Mouse (Mus musculus): ENCODE results near the gene Rps8.

The Rps8 gene

DNA sequence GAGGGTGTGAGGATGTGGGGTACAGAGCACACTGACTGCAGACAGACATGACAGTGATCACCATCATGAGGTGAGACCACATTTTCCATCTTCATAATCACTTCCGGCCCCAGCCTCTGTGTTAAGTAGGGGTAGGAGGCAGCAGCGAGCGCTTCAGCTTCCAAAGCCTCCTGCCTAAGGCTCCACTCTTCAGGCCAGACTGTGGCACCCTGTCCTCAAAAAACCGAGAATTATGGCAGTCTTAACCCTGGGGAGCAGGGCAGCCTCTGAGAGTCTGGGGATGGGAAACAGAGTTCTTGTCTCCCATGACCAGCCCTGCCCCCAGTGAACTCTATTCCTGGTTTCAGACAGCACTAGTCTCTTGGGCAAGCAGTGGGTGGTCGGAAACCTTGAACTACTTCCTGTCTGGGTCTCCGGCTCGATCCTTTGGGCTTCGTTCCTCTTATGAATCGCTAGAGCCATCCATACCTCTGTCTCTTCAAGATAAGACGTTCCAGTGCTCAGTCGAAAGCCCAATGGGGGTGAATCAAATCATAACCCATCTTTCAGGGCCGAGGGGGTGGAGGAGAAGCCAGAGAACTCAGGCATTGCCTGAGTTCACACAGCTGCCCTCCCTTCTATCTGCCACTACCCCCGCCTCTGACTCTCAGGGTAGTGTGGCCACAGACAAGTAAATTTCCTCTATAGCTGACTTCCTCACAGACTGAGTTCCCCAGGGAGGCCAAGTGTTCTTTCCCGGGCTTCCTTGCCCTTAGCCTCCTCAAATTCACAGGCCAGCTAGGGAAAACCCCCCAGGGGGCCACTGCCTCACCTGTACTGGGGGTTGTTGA is 31.3 kb downstream of the Rps8 start:
- DNase-seq, result no peak

DNA sequence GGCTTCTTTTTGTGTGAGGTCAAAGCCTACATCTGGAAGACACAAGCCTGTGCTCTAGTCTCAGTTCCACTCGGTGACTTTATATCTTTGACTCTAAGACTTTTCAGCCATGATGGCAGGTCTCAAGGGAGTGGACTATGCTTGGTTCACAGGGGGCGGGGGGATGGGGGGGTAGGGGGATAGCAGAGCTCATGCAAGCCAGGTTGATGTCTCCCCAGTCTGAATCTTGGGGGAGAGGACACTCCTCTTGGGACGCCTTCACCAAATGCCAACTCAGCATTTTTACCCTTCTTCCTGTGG is 31.9 kb downstream of the Rps8 start:
- DNase-seq, result no peak

DNA sequence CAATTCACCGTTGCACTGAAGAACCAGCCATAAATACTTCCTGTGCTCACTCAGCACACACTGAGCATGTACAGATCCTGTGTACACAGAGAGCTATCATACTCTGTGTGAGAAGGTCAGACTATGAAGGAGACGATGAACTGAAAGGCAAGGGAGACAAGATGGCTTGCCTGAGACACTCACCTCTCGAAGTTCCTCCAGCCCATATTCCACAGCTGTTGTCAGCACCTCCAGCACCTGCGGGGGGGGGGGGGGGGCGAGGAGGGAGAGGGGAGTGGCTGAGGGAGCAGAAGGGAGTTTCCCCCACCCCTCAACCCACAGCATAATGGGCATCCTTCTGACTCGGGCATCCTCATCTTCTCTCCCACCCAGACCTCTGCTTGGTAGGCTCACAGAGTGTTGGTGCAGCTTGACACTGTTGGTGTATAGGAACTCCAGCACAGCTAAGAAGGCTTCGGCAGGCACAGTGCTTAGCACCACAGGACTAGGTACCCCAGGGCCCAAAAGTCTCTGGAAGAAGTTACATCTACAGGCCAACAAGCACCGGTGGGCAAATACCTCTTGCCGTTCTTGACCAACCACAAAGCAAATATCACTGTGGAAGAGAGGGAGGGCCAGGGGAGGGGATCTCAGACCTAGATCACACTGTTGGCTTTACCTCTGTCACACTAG is 32.4 kb downstream of the Rps8 start:
- no peak for DNase-seq

DNA sequence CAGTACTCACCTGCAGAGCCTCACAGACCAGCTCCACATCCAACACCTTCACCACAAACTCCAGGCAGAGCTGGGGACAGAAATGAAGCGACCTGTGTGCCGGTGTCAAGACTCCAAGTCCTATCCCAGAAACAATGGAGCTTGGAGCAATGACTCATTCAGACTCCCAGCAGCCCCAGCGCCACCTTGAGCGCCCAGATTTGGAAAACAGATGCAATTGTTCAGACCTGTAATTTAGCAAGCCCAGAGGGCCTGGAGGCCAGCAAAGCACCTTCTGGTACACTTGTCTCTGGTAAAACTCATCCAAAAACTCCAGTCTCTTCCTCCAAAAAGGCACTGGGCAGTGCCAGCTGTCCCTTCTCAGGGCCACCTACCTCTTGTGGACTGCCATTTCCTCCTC is 33.8 kb downstream of the Rps8 start:
- no peak for DNase-seq

GRCm38 (mm10) chr4:117120445-117121414 is 35.3 kb downstream of the Rps8 start:
- peak; percentile 83 for DNase-seq

GRCm38 (mm10) chr4:117120052-117120444 is 36.0 kb downstream of the Rps8 start:
- DNase-seq, result no peak

DNA sequence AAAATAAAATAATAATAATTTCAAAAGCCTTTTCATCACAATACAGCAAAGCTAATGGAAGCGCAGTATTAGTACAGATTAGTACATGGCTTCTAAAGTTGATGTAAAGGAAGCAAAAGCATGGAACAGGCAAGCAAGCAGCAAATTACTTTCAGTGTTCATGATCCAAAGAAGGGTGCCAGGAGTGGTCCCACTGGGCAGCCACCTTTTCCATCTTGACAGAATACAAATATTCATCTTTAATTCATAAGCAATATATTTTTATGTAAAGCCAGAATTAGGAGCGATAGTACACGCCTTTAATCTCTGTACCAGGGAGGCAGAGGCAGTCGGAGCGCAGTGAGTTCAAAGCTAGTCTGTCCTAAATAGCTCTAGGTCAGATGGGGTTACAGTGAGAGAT is 36.4 kb downstream of the Rps8 start:
- no peak for DNase-seq

- no peak for DNase-seq
Measured at GRCm38 (mm10) chr4:117117931-117118330, 38.1 kb downstream of the Rps8 start.

GRCm38 (mm10) chr4:117115592-117115991 is 40.5 kb downstream of the Rps8 start:
- DNase-seq, result no peak

DNA sequence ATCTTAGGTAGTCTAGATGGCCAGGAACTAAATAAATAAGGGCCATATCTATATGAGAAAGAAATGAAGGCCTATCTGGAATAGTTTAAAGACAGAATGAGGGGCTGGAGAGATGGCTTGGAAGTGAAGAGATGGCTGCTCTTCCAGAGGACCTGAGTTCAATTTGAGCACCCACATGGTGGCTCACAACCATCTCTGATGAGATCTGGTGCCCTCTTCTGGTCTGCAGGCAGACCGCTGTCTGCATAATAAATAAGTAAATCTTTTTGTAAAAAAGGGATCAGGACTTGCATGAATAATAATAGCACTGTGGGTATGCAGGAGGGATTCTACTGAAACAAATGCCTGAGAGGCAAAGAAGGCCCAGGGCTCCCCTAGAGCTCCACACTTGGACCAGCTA is 42.8 kb downstream of the Rps8 start:
- no peak for DNase-seq

GRCm38 (mm10) chr4:117110985-117111384 is 45.1 kb downstream of the Rps8 start:
- no peak for DNase-seq

GRCm38 (mm10) chr4:117110249-117110648 is 45.8 kb downstream of the Rps8 start:
- DNase-seq, result no peak

DNA sequence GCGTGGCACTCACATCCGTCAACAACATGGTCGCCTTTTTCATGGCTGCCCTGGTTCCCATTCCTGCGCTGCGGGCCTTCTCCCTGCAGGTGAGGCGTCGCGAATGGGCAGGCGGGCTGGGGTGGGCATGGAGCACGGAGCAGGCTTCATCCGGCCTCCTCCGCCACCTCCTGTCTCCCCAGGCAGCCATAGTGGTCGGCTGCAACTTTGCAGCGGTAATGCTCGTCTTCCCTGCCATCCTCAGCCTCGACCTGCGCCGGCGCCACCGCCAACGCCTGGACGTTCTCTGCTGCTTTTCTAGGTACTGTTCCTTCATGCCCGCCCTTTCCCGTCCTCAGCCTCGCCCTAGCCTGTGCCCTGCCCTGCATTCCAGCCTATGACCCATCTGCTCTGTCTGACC is 46.7 kb downstream of the Rps8 start:
- no peak for DNase-seq

DNA sequence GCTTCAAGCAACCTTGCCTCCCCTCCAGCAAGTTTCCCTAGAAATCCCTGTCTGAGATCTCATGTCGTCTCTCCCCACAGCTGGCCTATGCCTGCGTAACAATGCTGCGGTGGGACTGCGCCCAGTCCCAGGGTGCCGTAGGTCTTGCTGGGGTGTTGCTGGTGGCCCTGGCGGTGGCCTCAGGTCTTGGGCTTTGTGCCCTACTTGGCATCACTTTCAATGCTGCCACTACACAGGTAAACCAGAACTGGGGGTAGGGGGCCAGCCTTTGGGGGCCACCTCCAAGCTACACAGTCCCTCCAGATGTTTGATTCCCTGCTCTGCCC is 47.6 kb downstream of the Rps8 start:
- DNase-seq, result no peak

- DNase-seq, result no peak
Measured at GRCm38 (mm10) chr4:117107813-117108523, 48.1 kb downstream of the Rps8 start.

GRCm38 (mm10) chr4:117105127-117105526 is 50.9 kb downstream of the Rps8 start:
- DNase-seq, result no peak

DNA sequence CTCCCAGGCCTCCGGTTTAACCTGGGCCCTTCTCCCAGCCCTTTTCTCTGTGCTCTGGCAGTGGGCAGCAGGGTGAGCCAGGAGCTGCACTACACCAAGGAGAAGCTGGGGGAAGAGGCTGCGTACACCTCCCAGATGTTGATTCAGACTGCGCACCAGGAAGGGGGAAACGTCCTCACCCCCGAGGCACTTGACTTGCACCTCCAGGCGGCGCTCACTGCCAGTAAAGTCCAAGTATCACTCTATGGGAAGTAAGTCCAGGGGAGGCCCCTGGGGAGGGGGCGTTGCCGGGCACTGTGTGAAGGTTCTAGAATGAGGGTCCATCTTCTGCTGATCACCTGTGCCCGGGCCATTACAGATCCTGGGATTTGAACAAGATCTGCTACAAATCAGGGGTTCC is 51.4 kb downstream of the Rps8 start:
- DNase-seq, result no peak

Measured in right cerebral cortex, postnatal 4 days (tissue).